Mouse (Mus musculus): ENCODE results near the gene Zfp763.
A peak's percentile ranks its signal among the peaks of the same experiment; 100 is the strongest.
"Not testable (repeated sequence)": the region's sequence is repeated elsewhere in the genome, so short reads cannot be mapped to it uniquely, and the experiment has no call there.

The Zfp763 gene

GRCm38 (mm10) chr17:33032900-33033891 lies at the start of gene Zfp763:
Gene Zfp763 (minus strand): TSS chr17:33033402.
- DNase-seq (ENCODE audit: low read depth, low spot score) = peak; percentile 97

DNA sequence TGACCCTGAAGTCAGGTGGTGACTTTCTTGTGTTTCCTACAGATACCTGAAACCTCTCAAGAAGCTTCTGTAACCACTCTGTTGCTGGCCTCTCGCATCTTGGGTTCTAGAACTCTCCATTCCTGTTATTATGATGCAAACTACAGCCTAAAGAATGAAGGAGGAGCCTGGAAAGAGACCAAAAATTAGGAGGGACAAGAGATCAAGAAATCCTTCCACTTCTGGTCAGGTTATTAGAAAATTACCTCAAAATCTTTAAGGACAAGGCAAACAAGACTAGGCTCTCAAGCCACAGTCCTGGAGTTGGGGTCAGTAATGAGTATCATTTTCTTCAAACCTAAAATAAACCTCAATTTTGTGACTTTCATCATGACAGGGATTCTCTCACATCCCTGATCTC lies 34.8 kb upstream of the Zfp763 start, which contains the start of gene 4921501E09Rik:
Gene 4921501E09Rik, minus strand, starts transcription at position 101 of the 400 bp plus-strand sequence.
- DNase-seq (ENCODE audit: low read depth, low spot score) = no peak

DNA sequence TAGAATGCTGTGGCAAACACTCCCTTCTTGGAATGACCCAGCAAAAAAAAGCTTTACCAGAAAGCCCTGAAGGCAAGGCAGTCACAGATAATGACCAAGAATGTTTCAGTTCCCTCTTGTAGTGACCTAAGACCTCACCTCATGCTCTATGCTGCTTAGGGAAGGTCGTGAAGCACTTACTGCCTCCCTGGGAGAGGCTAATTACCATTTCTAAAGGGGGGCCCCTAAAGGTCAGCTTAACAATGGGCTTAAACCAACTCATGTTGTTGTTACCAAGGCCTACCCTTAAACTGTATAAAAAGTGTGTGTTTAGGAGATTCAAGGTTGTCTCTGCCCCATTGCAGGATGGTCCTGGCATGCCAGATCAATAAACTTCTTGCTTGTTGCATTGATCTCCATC lies 29.8 kb upstream of the Zfp763 start:
- peak; percentile 94 for DNase-seq (ENCODE audit: low read depth, low spot score)

- DNase-seq (ENCODE audit: low read depth, low spot score) = no peak
These were observed 25.6 kb upstream of the Zfp763 start for GRCm38 (mm10) chr17:33058791-33059190.

DNA sequence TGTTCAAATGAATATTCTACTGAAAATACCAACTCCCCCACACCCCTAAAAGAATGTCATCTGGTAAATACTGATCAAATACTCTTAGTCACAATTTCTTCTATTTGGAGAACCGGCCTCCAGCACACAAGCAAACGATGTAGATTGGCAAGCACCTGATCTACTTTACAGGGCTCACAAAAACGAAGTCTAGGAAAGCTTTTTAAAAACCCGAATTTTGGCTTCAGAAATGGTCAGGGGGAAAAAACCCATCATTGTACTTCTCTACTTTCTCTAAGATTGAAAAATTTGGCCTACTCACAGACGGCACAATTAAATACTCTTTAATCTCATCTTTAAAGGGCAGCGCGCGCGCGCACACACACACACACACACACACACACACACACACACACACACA lies 826 bp downstream of the Zfp763 start:
- no peak for DNase-seq (ENCODE audit: low read depth, low spot score)

GRCm38 (mm10) chr17:33020434-33020833 lies 12.8 kb downstream of the Zfp763 start:
- DNase-seq (ENCODE audit: low read depth, low spot score) = not testable (repeated sequence)

DNA sequence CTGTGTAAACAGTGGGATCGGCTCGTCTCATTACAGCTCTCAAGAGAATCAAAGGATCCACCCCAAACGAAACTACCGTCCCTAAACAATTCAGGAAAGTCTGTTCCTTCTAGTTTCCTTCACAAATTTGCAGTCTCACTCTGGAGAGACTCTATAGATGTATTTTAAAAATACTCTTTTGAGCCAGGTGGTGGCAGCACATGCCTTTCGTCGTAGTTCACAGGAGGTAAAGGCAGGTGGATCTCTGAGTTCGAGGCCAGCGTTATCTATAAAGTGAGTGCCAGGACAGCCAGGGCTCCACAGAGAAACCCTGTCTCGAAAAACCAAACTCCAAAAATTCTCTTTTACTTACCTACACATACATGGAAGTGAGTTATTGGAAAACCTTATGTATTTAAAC lies 24.9 kb downstream of the Zfp763 start:
- DNase-seq (ENCODE audit: low read depth, low spot score) = peak; percentile 50

DNA sequence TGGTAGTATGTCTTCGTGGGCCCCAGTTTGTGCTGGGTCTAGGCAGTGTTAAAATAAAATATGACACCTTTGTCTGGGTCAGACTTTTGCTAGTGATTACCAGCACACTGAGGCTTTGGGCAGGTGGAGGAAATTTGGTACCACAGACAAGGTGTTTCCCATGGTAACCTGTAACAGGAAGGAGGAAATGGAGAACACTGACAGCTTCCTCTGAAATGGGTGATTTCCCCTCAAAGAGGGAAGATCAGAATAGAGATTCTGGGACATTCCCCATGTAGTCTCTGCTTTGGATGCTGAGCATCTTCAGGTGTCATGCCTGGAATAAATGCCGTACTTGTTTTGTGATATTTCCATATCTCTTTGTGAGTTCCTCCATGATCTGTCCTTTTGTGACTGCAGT lies 34.7 kb downstream of the Zfp763 start:
- DNase-seq (ENCODE audit: low read depth, low spot score) = no peak

DNA sequence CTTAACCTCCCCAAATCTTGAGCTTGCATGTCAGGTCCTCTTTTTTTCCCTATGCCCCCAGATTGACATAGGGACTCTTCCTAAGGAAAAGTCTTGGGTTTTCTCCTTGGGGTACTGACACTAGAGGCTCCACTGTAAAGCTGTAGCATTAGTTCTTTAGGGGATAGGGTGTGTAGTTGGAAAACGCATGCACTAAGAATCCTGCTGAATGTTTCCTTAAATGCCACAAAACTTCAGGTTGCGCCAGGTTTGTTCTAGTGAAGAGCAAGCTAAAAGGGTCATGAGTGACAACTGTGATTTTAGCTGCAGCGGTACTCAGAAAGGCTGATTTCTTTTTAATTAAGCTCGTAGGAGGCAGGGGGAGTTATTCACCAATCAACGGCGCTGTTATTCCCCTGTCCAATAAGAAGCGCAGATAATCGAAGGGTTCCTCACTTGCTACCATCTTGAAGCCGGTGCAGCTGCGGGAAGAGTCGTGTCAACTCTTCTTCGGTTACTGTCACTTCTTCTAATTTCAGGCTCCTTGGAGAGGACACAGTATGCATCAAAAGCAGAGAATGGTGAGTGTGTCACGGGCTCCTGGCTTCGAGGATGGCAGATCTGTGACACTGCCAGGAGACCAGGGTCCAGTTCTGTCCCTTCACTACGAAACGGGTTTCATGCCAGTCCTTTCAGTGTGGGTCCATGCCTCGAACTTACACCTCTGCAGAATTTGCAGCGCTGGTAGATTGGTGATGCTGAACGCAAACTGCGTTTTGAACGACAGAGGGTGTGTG lies 40.3 kb downstream of the Zfp763 start, which contains the start of gene Zfp952:
Gene Zfp952, plus strand, starts transcription at position 431 of the 776 bp plus-strand sequence.
- peak; percentile 94 for DNase-seq (ENCODE audit: low read depth, low spot score)

GRCm38 (mm10) chr17:32991965-32992698 lies 41.1 kb downstream of the Zfp763 start:
- peak; percentile 86 for DNase-seq (ENCODE audit: low read depth, low spot score)

DNA sequence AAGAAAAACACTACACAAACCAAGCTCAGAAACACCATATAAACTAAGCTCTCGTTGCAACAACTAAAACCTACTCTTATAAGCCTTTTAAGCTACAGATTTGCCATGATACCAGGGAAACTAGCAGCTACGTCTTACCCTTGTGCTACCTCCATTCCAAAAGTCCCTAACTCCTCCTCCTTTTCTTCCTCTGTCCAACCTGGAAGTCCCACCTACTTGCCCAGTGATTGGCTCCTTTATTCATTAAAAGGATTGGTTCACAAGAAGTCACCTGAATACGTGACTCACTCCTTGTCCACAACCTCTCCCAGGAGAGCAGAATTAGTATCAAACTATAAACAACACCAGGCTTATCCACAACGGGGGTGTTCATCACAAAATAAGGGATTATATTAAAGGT lies 46.9 kb downstream of the Zfp763 start:
- peak; percentile 70 for DNase-seq (ENCODE audit: low read depth, low spot score)

DNA sequence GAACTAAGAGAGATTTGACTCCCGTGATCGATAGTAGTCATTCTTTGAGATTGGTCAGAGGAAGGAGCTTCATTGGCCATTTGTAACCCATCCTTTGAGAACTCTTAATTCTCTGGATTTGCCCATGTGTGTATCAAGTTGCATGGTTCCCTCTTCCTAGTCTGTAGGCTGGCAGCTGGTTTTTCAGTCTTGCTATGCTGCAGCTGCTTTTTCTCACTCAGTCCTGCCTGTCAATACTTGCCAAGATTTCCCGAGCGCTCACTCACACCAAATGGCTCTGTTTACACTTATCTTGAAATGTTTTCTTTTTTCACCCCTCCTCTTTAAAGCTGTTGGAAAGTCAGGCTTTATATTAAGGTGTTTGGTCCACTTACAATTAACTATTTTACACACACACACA lies 51.8 kb downstream of the Zfp763 start:
- DNase-seq (ENCODE audit: low read depth, low spot score) = no peak
